Mouse (Mus musculus) adrenal gland, adult (tissue): Measurements from ENCODE around the gene Scn4a.

Experiments used
- DNase-seq, 2 experiments: peaks; one replicate each; pipeline ENCODE4 v3.0.0; 2022 to 2023; ENCODE audit warnings: low spot score in 1 of 2; ENCODE audit not compliant: inconsistent age in 2 of 2

Scn4a gene

GRCm38 (mm10) chr11:106273811-106274210 is 79.3 kb downstream of the Scn4a start:
- DNase-seq: peak in 1 of 2 experiments; percentile 22

- no peak for DNase-seq
These were observed 79.8 kb downstream of the Scn4a start for GRCm38 (mm10) chr11:106273311-106273684.

GRCm38 (mm10) chr11:106272644-106273310 is 80.3 kb downstream of the Scn4a start, which contains the start of gene Smarcd2:
Smarcd2 (minus strand) TSS chr11:106272972.
- peak; percentile 100 for DNase-seq

GRCm38 (mm10) chr11:106271794-106272643 is 81.1 kb downstream of the Scn4a start:
- DNase-seq: peak in 1 of 2 experiments; percentile 76

- DNase-seq: peak; percentile 51 to 82
These were observed 81.8 kb downstream of the Scn4a start for GRCm38 (mm10) chr11:106271131-106271793.

- peak; percentile 52 to 80 for DNase-seq
These were observed 84.0 kb downstream of the Scn4a start for GRCm38 (mm10) chr11:106269060-106269431.
